Mouse (Mus musculus) liver, postnatal 0 days (tissue): Measurements from ENCODE around the gene Eif4g3.

Source experiments
- CTCF ChIP-seq: sonication (generic); IDR thresholded peaks from 2 replicates; pipeline ENCODE4 v1.5.1; 2016; ENCODE audit warnings: antibody characterized with exemption, low read depth
- EP300 ChIP-seq: IDR thresholded peaks from 2 replicates; pipeline ENCODE4 v1.6.1; 2016; ENCODE audit warnings: antibody characterized with exemption, low read depth, mild to moderate bottlenecking

DNA sequence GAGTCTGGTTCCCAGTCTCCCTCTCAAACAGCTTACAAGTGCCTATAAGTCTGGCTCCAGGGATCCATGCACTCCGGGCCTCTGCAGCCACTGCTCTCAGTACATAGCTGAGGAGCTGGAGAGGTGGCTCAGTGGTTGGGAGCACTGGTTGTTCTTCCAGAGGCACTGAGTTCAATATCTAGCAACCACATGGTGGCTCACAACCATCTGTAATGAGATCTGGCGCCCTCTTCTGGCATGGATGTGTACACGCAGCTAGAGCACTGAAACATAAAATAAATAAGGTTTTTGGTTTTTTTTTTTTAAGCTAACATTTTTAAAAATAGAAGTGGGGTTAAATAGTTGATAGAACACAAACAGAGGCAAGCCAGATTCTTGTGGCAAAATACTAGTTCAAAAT, 161.2 kb downstream of the Eif4g3 start:
- TF ChIP-seq CTCF (peak; percentile 78), EP300 (no peak)
